Mouse (Mus musculus): ENCODE measurements around the gene Fbxo34. TPM values are rescaled to one million over a fixed set of nuclear protein-coding genes. Genes with fewer than 3 reads are reported as not detected.

The Fbxo34 gene
- polyA plus RNA-seq, 1 experiment, result 51.5 TPM

DNA sequence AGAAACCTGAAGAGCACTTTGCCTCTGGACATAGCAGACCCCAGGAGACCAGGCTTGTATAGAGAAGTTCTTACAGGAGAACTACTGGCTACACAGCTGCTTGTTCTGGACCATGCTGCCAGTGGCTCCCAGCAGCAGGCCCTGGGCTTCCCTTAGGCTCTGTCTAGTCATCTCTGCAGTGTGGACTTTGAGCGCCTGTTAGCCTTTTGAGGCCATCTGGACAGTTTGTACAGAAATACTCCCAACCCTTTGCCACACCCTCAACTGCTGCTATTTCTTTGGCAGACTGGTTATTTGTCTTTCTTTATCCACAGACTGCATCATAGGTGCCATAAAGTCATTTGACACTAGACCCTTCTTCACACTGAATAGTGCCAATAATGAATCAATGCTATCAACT lies 84.9 kb downstream of the Fbxo34 start:
- no peak overlapping the region for H3K27ac ChIP-seq (ENCODE audit: control insufficient read depth, insufficient read depth, low read depth, low read length)
- TF ChIP-seq POLR2A (IDR thresholded peaks at IDR 0.05; ENCODE audit: control insufficient read depth, low read depth, low read length), result no peak
- no peak for TF ChIP-seq CTCF (IDR thresholded peaks at IDR 0.05; ENCODE audit: control insufficient read depth, insufficient read depth, insufficient replicate concordance, low read depth, low read length)
- no peaks in the 10 kb centered on the region for H3K36me3 ChIP-seq (ENCODE audit: control insufficient read depth, insufficient read depth, low read length)
- H3K4me3 ChIP-seq (ENCODE audit: control insufficient read depth, low read depth, low read length), result no peak overlapping the region
- H3K4me1 ChIP-seq (ENCODE audit: control insufficient read depth, insufficient read depth, low read length), result no peaks in the 10 kb centered on the region
- H3K27me3 ChIP-seq (ENCODE audit: control insufficient read depth, insufficient read depth, low read length), result no peaks in the 10 kb centered on the region

DNA sequence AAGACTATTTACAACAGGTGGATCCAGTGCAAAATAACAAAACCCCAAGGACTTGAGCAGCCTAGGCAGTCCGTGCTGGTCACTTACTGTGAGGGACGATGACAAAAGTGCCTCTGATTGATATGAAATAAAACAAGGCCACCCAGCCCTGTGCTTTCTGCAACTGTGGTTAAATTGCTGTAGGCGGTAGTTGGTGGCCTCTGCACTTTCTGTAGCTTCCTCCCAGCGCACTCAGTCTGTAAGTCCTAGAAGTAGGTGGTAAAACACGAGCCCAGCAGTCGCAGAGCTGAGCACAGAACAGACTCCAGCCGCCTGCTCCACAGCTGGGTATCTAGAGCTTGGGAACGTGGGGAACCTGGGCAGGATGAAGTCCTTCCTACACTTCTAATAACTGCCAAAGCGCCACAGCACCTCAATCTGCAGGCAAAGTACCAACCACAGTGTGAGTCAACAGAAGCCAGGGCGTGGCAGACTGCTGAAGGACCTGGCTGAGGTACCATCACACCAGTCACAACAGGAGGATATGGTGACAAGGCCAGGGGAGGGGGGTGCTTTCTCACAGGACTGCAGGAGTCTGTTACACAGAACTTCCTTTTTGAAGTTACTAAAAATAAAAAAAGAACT lies 91.2 kb downstream of the Fbxo34 start:
- Histone ChIP-seq H3K27me3 (ENCODE audit: control insufficient read depth, insufficient read depth, low read length) (no peaks in the 10 kb centered on the region), H3K36me3 (ENCODE audit: control insufficient read depth, insufficient read depth, low read length) (no peaks in the 10 kb centered on the region), H3K27ac (ENCODE audit: control insufficient read depth, insufficient read depth, low read depth, low read length) (no peak overlapping the region), H3K4me3 (ENCODE audit: control insufficient read depth, low read depth, low read length) (no peak overlapping the region), H3K4me1 (ENCODE audit: control insufficient read depth, insufficient read depth, low read length) (no peaks in the 10 kb centered on the region)
- TF ChIP-seq CTCF (IDR thresholded peaks at IDR 0.05; ENCODE audit: control insufficient read depth, insufficient read depth, insufficient replicate concordance, low read depth, low read length) (no peak), POLR2A (IDR thresholded peaks at IDR 0.05; ENCODE audit: control insufficient read depth, low read depth, low read length) (no peak)

DNA sequence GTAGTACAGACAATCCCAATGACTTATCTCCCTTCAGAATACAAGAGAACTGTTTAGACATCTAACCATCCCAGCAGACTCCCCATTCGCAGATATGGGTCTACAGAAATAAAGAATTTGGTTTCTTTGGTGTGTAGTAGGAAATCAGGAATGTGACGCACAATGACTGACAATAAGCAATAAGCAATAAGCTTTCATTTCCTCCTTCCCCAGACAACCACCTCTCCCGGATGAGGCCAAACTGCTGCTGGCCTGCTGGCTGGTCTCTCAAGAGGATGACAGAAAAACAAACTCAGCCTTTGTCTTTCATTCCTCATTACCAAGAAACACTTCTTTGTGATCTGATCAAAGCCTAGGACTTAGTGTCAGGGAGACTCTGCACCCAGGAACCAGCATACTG lies 92.1 kb downstream of the Fbxo34 start:
- no peaks in the 10 kb centered on the region for H3K4me1 ChIP-seq (ENCODE audit: control insufficient read depth, insufficient read depth, low read length)
- no peak overlapping the region for H3K27ac ChIP-seq (ENCODE audit: control insufficient read depth, insufficient read depth, low read depth, low read length)
- no peak for TF ChIP-seq CTCF (IDR thresholded peaks at IDR 0.05; ENCODE audit: control insufficient read depth, insufficient read depth, insufficient replicate concordance, low read depth, low read length)
- TF ChIP-seq POLR2A (IDR thresholded peaks at IDR 0.05; ENCODE audit: control insufficient read depth, low read depth, low read length), result no peak
- no peak overlapping the region for H3K4me3 ChIP-seq (ENCODE audit: control insufficient read depth, low read depth, low read length)
- no peaks in the 10 kb centered on the region for H3K36me3 ChIP-seq (ENCODE audit: control insufficient read depth, insufficient read depth, low read length)
- no peaks in the 10 kb centered on the region for H3K27me3 ChIP-seq (ENCODE audit: control insufficient read depth, insufficient read depth, low read length)

DNA sequence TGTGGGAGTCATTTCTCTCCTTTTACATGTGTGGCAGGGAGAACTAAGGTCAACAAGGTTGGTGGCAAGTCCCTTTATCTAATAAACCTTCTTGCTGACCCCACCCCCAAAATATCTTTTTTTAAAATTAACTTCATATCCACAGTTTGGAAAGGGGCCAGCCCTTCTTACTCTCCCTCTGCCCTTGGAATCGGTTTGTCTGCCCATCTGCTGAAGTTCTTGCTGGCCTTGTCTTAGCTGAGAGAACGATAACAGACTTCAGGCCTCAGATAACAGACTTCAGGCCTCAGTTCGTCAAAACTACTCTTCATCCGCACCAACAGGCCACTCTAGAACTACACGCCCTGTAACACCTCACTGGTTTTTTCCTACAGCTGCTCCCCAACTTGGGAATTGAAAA lies 94.1 kb downstream of the Fbxo34 start:
- Histone ChIP-seq H3K27me3 (ENCODE audit: control insufficient read depth, insufficient read depth, low read length) (no peaks in the 10 kb centered on the region), H3K4me3 (ENCODE audit: control insufficient read depth, low read depth, low read length) (no peak overlapping the region), H3K27ac (ENCODE audit: control insufficient read depth, insufficient read depth, low read depth, low read length) (no peak overlapping the region), H3K4me1 (ENCODE audit: control insufficient read depth, insufficient read depth, low read length) (no peaks in the 10 kb centered on the region), H3K36me3 (ENCODE audit: control insufficient read depth, insufficient read depth, low read length) (peaks cover 3% of the 10 kb centered on the region; the same call in 1 of the 2 replicates)
- TF ChIP-seq POLR2A (IDR thresholded peaks at IDR 0.05; ENCODE audit: control insufficient read depth, low read depth, low read length), result no peak
- TF ChIP-seq CTCF (IDR thresholded peaks at IDR 0.05; ENCODE audit: control insufficient read depth, insufficient read depth, insufficient replicate concordance, low read depth, low read length), result no peak

DNA sequence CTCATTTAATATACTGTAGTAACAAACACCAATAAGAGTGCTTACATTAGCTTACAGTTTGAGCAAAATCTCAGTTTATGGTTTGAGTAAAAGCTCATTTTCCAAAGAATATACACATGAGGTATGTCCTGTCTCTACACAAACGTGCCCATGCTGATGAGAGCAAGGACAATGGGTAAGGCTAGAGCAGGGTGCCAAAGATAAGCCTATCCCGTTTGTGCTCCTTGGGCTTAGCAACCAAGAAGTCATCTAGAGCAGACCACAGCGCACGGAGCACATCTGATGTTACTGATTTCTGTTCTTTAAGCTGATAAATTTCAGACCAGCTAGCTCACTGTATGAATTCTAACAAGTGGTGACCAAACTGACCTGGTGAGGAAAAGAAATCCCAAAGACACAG lies 94.7 kb downstream of the Fbxo34 start:
- peaks cover 3% of the 10 kb centered on the region; the same call in 1 of the 2 replicates for H3K36me3 ChIP-seq (ENCODE audit: control insufficient read depth, insufficient read depth, low read length)
- no peak overlapping the region for H3K4me3 ChIP-seq (ENCODE audit: control insufficient read depth, low read depth, low read length)
- no peaks in the 10 kb centered on the region for H3K4me1 ChIP-seq (ENCODE audit: control insufficient read depth, insufficient read depth, low read length)
- no peak overlapping the region for H3K27ac ChIP-seq (ENCODE audit: control insufficient read depth, insufficient read depth, low read depth, low read length)
- no peaks in the 10 kb centered on the region for H3K27me3 ChIP-seq (ENCODE audit: control insufficient read depth, insufficient read depth, low read length)
- TF ChIP-seq POLR2A (IDR thresholded peaks at IDR 0.05; ENCODE audit: control insufficient read depth, low read depth, low read length) (no peak), CTCF (IDR thresholded peaks at IDR 0.05; ENCODE audit: control insufficient read depth, insufficient read depth, insufficient replicate concordance, low read depth, low read length) (no peak)

DNA sequence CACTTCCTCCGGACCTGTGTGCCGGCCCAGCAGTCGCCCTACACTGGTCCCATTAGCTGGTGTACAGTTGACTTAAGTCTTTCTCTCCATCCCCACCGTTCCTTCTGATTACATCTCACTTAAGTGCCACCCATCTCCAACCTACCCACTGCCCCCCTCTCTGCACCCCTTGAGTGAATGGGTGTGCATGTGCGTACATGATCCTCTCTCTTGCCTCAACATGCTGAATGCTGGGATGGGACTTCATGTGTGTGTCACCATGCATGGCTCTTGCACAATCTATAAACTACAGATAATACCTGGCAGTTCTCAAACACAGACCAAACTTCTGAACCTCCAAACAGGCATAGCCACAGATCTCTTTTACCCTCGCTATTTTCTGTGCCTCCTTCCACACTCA lies 101.4 kb downstream of the Fbxo34 start:
- Histone ChIP-seq H3K27me3 (ENCODE audit: control insufficient read depth, insufficient read depth, low read length) (no peaks in the 10 kb centered on the region), H3K4me3 (ENCODE audit: control insufficient read depth, low read depth, low read length) (no peak overlapping the region), H3K4me1 (ENCODE audit: control insufficient read depth, insufficient read depth, low read length) (no peaks in the 10 kb centered on the region), H3K27ac (ENCODE audit: control insufficient read depth, insufficient read depth, low read depth, low read length) (no peak overlapping the region), H3K36me3 (ENCODE audit: control insufficient read depth, insufficient read depth, low read length) (peaks cover 3% of the 10 kb centered on the region)
- TF ChIP-seq CTCF (IDR thresholded peaks at IDR 0.05; ENCODE audit: control insufficient read depth, insufficient read depth, insufficient replicate concordance, low read depth, low read length) (no peak), POLR2A (IDR thresholded peaks at IDR 0.05; ENCODE audit: control insufficient read depth, low read depth, low read length) (no peak)

DNA sequence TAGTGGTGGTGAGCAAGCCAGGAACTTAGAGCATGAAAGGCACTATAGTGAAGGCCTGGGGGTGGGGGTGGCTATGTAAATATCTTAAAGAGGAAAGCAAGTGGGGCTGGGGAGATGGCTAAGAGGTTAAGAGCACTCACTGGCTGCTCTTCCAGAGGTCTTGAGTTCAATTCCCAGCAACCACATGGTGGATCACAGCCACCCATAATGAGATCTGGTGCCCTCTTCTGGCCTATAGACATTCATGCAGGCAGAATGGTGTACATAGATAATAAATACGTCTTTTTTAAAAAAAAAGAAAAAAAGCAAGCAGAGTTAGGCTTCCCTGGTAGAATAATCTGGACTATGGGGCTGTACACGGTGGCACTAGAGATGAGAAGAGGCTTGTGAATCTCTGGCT lies 103.2 kb downstream of the Fbxo34 start:
- H3K4me1 ChIP-seq (ENCODE audit: control insufficient read depth, insufficient read depth, low read length), result no peaks in the 10 kb centered on the region
- H3K27me3 ChIP-seq (ENCODE audit: control insufficient read depth, insufficient read depth, low read length), result no peaks in the 10 kb centered on the region
- no peak overlapping the region for H3K4me3 ChIP-seq (ENCODE audit: control insufficient read depth, low read depth, low read length)
- no peaks in the 10 kb centered on the region; the same call in 1 of the 2 replicates for H3K36me3 ChIP-seq (ENCODE audit: control insufficient read depth, insufficient read depth, low read length)
- TF ChIP-seq CTCF (IDR thresholded peaks at IDR 0.05; ENCODE audit: control insufficient read depth, insufficient read depth, insufficient replicate concordance, low read depth, low read length) (no peak), POLR2A (IDR thresholded peaks at IDR 0.05; ENCODE audit: control insufficient read depth, low read depth, low read length) (no peak)
- H3K27ac ChIP-seq (ENCODE audit: control insufficient read depth, insufficient read depth, low read depth, low read length), result no peak overlapping the region
